Mouse (Mus musculus): ENCODE data around the gene Tmem212. TPM values are rescaled to one million over a fixed set of nuclear protein-coding genes. Genes with fewer than 3 reads are reported as not detected.
A peak's percentile ranks its signal among the peaks of the same experiment; 100 is the strongest.

Gene Tmem212
- polyA plus RNA-seq, 1 experiment from 2014 or later = not detected

DNA sequence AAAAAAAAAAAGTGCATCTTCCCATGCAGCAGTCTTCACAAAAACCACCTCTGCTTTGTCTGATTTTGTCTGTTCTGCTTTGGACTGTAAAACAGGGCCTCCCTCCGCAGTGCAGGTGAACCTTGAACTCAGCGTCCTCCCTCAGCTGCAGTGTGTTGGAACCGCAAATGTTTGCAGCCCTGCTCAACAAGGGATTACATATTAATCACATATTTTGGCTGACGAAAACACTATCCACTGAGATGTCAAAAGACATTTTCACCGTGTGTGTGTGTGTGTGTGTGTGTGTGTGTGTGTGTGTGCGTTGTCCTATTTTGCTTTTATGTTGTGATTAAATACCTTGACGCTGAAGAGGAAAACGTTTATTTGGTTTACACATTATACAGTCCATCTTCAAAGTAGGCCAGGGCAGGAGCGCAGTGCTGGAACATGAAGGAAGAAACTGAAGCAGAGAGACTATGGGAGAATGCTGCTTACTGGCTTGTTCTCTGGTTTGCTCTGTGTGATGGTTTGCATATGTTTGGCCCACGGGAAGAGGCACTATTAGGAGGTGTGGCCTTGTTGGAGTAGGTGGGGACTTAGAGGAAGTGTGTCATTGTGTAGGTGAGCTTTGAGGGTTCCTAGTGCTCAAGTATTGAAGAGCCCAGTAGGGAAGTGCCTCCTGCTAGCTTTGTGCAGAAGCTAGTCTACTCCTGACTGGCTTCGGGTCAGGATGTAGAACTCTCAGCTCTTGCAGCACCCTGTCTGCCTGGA lies 25.3 kb upstream of the Tmem212 start:
- 77% methylated on average over 11 of the region's 11 CpGs for WGBS (ENCODE audit: insufficient replicate concordance)
- Histone ChIP-seq H3K4me1 (peaks cover 12% of the 10 kb centered on the region; the same call in 1 of the 2 replicates), H3K9ac (no peak overlapping the region), H3K4me3 (no peak overlapping the region), H3K9me3 (replicated peaks) (no peaks in the 10 kb centered on the region), H3K27ac (no peak overlapping the region), H3K27me3 (replicated peaks) (no peaks in the 10 kb centered on the region), H3K4me2 (no peak overlapping the region), H3K36me3 (no peaks in the 10 kb centered on the region)
- no peak for ATAC-seq

DNA sequence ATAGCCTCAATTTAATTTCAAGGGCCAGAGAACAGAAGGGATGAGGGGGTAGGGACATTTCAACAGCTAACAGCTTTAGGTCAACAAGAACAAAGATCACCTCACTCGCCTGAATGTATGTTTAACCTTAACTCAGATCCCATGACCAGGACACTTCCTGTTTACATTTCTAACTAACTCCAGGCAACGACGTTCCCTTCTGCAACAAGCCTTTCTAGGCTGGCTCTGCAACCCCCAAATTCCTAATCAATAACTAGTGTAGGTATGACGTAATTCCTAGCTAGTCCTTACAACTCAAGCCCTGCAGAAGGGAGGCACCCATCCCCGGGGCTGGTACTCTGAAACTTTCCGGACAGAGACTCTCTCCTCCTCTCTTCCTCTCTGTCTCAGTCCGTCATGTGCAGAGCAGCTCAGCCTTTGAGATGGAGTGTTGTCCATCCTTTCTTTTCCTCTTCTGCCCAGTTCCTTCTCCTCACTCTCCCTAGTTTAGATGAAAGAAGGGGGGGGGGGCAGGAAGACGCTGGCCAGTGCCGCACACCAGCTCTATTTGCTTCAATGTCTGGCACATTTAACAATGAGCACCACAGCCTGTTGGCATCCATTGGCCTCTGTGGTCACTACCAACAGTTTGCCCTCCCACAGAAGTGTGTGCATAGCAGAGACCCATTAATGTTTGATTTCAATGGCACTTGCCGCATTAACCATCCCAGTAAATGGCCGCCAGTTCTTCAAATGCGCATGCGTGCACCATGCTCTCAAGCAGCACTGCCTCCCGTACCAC lies 22.7 kb upstream of the Tmem212 start:
- peak overlapping the region; percentile 40; the same call in 1 of the 2 replicates for H3K27ac ChIP-seq
- H3K36me3 ChIP-seq = no peaks in the 10 kb centered on the region
- peak; percentile 70 for ATAC-seq
- H3K9me3 ChIP-seq (replicated peaks) = no peaks in the 10 kb centered on the region
- no peak overlapping the region for H3K4me2 ChIP-seq
- peaks cover 5% of the 10 kb centered on the region; the same call in 1 of the 2 replicates for H3K4me1 ChIP-seq
- WGBS (ENCODE audit: insufficient replicate concordance) = 76% methylated on average over 14 of the region's 14 CpGs
- H3K9ac ChIP-seq = no peak overlapping the region
- no peaks in the 10 kb centered on the region for H3K27me3 ChIP-seq (replicated peaks)
- H3K4me3 ChIP-seq = no peak overlapping the region

DNA sequence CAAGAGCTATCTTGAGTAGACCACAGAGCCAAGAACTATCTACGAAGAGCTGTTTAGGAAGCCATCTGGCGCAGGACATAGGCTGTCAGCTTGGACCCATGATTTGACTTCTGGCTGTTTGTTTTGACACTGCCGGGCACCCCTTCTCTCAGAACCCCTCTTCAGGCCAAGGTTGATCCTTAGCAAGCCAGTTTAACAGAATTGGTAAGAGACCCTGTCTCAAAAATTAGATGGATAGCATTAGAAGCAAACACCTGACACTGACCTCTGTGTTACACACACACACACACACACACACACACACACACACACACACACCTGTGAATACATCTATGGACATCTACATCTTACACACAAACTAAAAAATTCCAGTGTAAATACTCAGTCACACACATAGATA lies 12.8 kb upstream of the Tmem212 start:
- no peaks in the 10 kb centered on the region for H3K36me3 ChIP-seq
- no peak for ATAC-seq
- peaks cover 13% of the 10 kb centered on the region for H3K4me1 ChIP-seq
- H3K9ac ChIP-seq = no peak overlapping the region
- WGBS (ENCODE audit: insufficient replicate concordance) = 82% methylated on average over 3 of the region's 3 CpGs
- no peak overlapping the region for H3K4me2 ChIP-seq
- H3K9me3 ChIP-seq (replicated peaks) = no peaks in the 10 kb centered on the region
- H3K27ac ChIP-seq = no peak overlapping the region
- no peak overlapping the region for H3K4me3 ChIP-seq
- no peaks in the 10 kb centered on the region for H3K27me3 ChIP-seq (replicated peaks)

DNA sequence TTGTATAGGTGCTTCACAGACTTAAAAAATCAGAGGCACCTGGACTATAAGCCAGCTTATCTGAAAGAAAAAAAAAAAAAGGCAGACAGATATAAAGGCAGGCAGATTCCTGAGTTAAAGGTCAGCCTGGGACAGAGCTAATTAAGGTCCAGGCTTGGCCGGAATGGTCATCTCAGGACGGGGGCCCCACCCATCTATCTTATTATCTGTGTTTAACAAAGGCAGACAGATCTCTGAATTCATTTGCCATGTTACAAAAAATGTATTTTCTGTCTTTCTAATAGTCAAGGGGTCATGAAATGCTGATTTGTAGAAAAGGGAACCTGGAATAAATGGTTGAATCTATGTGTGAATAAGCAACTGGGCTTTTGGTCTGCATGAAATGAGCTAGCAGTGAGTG lies 12.1 kb upstream of the Tmem212 start:
- Histone ChIP-seq H3K9me3 (replicated peaks) (no peaks in the 10 kb centered on the region), H3K27ac (no peak overlapping the region), H3K36me3 (no peaks in the 10 kb centered on the region), H3K9ac (no peak overlapping the region), H3K27me3 (replicated peaks) (no peaks in the 10 kb centered on the region), H3K4me3 (no peak overlapping the region), H3K4me1 (peaks cover 13% of the 10 kb centered on the region), H3K4me2 (no peak overlapping the region)
- 53% methylated on average over 2 of the region's 2 CpGs for WGBS (ENCODE audit: insufficient replicate concordance)
- ATAC-seq = no peak

DNA sequence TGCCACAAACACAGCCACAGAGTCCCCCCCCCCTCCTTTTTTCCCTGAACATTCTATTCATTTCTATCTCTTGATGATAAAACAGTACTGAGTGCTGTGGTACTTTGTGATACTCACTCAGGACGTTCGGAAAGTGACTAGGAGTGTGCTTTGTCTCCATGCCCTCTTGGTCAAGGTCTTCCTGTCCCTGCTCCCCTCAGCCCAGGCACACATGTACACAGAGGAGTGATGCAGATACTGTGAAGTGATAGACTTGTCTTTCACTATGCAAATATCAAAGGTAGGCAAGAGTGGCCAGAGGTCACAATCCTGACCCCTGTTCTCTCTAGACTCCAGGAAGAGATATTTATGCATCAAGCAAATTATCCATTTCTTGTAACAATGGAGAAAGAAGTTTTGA lies 11.1 kb upstream of the Tmem212 start:
- Histone ChIP-seq H3K4me2 (no peak overlapping the region), H3K4me3 (no peak overlapping the region), H3K4me1 (peaks cover 13% of the 10 kb centered on the region), H3K27me3 (replicated peaks) (no peaks in the 10 kb centered on the region), H3K36me3 (no peaks in the 10 kb centered on the region), H3K9me3 (replicated peaks) (no peaks in the 10 kb centered on the region), H3K9ac (no peak overlapping the region), H3K27ac (no peak overlapping the region)
- ATAC-seq = 0 out of 2 replicates have a peak, but pooled peaks have one; percentile 48
- WGBS (ENCODE audit: insufficient replicate concordance) = 29% methylated on average over 2 of the region's 2 CpGs

DNA sequence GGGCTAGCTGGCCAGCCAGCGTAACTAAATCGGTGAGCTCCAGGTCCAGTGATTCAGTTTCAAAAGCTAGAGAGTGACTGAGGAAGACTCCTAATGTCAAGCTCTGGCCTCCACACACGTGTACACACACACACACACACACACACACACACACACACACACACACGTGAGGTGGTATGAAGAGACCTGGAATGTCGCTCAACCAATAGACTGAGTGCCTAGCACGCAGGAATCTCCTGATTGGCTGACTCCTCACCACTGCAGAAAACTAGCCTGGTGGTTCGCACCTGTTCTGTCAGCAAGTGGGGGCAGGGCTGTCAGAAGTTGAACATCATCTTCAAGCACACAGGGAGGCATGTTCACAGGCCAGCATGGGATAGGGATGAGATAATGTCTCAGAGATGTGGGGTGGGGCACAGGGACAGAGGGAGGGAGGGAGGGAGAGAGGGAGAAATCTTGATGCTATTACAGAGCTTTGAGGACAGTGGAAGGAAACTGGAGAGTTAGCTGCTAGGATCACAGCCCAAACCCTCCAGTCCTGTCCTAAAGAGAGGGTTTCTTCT lies 10.6 kb upstream of the Tmem212 start:
- WGBS (ENCODE audit: insufficient replicate concordance) = 71% methylated on average over 7 of the region's 7 CpGs
- Histone ChIP-seq H3K4me1 (peaks cover 13% of the 10 kb centered on the region), H3K9me3 (replicated peaks) (no peaks in the 10 kb centered on the region), H3K9ac (no peak overlapping the region), H3K27me3 (replicated peaks) (no peaks in the 10 kb centered on the region), H3K4me3 (no peak overlapping the region), H3K36me3 (no peaks in the 10 kb centered on the region), H3K27ac (no peak overlapping the region), H3K4me2 (no peak overlapping the region)
- ATAC-seq = no peak

DNA sequence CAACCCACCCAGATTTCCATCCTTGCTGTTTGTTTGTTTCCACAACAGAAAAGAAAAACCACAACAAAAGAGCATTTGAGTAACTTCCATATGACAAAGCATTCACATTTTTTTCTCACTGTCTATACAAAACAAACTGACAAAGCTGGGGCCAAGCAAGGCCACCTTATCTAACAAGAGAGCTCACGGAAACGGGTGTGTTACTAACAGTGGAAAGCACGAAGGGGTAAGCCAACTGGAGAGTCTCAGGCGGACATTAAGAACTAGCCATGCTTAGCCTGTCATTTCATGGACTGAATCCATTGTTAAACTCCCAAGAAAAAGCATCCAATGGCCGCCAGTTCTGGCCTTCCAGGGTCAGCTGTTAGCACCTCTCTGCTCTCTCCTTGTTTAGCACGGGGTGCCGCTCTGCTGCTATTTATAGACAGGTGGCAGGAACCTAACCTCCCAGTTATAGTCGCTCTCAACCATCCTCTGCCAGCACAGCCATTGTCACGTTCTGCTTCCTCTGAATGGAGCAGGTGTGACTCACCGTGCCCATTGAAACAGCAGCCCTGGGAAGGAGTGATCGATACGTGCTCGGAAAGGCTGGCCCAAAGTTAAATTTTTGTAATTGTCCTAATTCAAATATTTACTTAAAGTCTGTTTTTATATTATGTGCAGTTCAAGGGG lies 8.6 kb upstream of the Tmem212 start:
- H3K4me2 ChIP-seq = peak overlapping the region; percentile 35
- WGBS (ENCODE audit: insufficient replicate concordance) = 23% methylated on average over 13 of the region's 13 CpGs
- H3K27ac ChIP-seq = no peak overlapping the region
- no peaks in the 10 kb centered on the region for H3K36me3 ChIP-seq
- no peaks in the 10 kb centered on the region for H3K9me3 ChIP-seq (replicated peaks)
- ATAC-seq = peak; percentile 61
- no peak overlapping the region for H3K9ac ChIP-seq
- H3K4me1 ChIP-seq = peaks cover 13% of the 10 kb centered on the region
- no peak overlapping the region for H3K4me3 ChIP-seq
- H3K27me3 ChIP-seq (replicated peaks) = no peaks in the 10 kb centered on the region

DNA sequence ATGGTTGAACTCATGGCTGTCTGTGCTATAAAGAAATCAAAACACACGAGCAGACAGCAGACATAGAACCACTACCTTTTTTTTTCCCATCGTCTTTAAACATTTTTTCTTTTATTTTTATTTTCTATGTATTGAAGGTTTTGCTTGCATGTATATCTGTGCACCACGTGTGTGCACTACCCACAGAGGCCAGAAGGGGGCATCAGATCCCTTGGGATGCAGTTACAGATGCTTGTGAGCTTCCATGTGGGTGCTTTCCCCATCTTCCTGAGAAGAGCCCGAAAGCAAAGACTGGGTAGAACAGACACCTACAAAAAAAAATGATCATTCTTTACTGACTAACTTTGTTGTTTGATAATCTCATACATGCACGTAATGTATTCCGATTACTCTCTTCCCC lies 5.7 kb upstream of the Tmem212 start:
- Histone ChIP-seq H3K4me1 (peaks cover 34% of the 10 kb centered on the region), H3K27me3 (replicated peaks) (no peaks in the 10 kb centered on the region), H3K4me3 (no peak overlapping the region), H3K9ac (no peak overlapping the region), H3K27ac (no peak overlapping the region), H3K36me3 (no peaks in the 10 kb centered on the region), H3K4me2 (no peak overlapping the region), H3K9me3 (replicated peaks) (no peaks in the 10 kb centered on the region)
- 69% methylated on average over 6 of the region's 6 CpGs for WGBS (ENCODE audit: insufficient replicate concordance)
- no peak for ATAC-seq

DNA sequence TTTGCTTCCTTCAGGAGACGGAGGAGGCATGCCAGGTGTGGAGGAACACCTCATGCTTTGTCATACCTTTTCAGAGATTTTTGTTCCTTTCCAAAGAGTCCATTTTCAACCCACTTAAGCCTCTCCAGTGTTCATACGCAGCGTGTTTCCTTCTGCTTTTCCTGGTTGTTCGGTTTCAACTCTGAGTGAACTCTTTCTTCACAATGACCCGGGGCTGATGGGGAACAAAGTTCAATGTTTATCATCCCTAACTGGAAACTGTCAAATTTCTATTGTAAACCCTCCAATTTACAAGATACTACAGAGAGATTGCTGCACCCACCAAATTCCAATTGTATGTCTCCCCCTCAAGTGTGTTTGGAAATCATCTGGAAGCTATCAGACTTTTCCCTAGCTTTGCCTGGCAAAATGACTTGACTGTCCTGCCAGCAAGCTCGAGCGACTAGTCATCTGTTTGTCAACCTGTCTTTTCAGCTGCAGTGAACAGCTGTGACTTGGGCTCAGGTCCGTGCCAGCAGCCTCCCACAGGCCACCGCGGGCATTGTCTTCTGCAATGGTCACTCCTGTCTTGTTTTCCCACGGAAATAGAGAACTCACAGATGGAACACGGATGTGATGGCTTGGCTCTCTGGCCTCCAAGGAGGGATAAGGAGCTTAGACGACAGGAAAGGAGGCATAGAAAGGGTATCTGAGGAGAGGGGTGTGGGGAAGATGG lies 3.0 kb upstream of the Tmem212 start:
- no peaks in the 10 kb centered on the region for H3K36me3 ChIP-seq
- H3K9ac ChIP-seq = no peak overlapping the region
- H3K4me3 ChIP-seq = no peak overlapping the region
- ATAC-seq = no peak
- no peak overlapping the region for H3K4me2 ChIP-seq
- H3K27ac ChIP-seq = no peak overlapping the region
- peaks cover 22% of the 10 kb centered on the region for H3K4me1 ChIP-seq
- no peaks in the 10 kb centered on the region for H3K9me3 ChIP-seq (replicated peaks)
- H3K27me3 ChIP-seq (replicated peaks) = no peaks in the 10 kb centered on the region
- WGBS (ENCODE audit: insufficient replicate concordance) = 43% methylated on average over 13 of the region's 13 CpGs

DNA sequence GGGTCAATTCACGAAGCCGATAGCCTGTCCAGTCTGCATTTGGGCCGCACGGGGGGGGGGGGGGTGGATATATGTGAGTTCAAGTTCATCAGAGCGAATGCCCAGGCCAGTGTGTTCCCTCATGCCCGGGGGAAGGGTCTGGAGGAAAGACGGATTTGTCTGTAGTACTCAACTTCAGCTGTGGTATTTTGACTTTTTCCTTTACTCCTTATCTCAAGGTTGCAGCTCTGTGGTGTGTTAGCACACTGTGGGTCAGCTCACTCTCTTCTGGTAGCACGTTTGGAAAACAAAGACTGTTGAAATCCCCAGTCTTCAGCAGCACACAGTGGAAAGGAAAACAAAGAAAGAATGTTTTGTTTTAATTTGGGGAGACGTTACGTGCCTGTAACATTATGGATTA lies 2.0 kb upstream of the Tmem212 start:
- 0 out of 2 replicates have a peak, but pooled peaks have one; percentile 51 for ATAC-seq
- no peak overlapping the region for H3K4me2 ChIP-seq
- H3K9ac ChIP-seq = no peak overlapping the region
- H3K36me3 ChIP-seq = no peaks in the 10 kb centered on the region
- no peaks in the 10 kb centered on the region for H3K27me3 ChIP-seq (replicated peaks)
- no peak overlapping the region for H3K4me3 ChIP-seq
- H3K27ac ChIP-seq = no peak overlapping the region
- no peaks in the 10 kb centered on the region for H3K9me3 ChIP-seq (replicated peaks)
- peaks cover 22% of the 10 kb centered on the region for H3K4me1 ChIP-seq
- 33% methylated on average over 10 of the region's 10 CpGs for WGBS (ENCODE audit: insufficient replicate concordance)

DNA sequence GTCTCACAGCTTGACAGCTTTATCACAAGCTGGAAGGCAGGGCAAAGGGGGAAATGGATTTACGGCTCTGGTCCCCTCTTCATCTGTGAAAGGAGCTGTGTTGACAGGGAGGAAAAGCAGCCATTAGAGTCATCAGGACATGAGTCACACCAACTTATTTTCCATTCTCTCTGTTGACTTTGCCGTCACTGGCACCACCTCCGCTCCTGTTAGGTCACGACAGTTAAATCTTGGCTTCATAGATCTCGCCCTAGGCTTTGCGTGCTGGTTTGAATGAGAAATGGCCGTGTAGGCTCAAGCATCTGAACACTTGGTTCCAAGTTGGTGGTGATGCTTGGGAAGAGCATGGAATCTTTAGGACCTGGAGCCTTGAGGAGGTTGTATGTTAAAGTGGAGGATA lies 9.6 kb downstream of the Tmem212 start:
- Histone ChIP-seq H3K9me3 (replicated peaks) (no peaks in the 10 kb centered on the region), H3K9ac (no peak overlapping the region), H3K27ac (no peak overlapping the region), H3K27me3 (replicated peaks) (no peaks in the 10 kb centered on the region), H3K4me1 (no peaks in the 10 kb centered on the region), H3K36me3 (no peaks in the 10 kb centered on the region), H3K4me3 (no peak overlapping the region), H3K4me2 (no peak overlapping the region)
- no peak for ATAC-seq
- WGBS (ENCODE audit: insufficient replicate concordance) = 52% methylated on average over 7 of the region's 7 CpGs
